Mouse (Mus musculus) cerebellum, postnatal 25 days (tissue): ENCODE results near the gene Fam136a.

ENCODE experiments used
- DNase-seq, 2 experiments: peaks; one replicate each; pipeline ENCODE4 v3.0.0; 2021; ENCODE audit warnings: mixed read lengths in 2 of 2

Gene Fam136a

DNA sequence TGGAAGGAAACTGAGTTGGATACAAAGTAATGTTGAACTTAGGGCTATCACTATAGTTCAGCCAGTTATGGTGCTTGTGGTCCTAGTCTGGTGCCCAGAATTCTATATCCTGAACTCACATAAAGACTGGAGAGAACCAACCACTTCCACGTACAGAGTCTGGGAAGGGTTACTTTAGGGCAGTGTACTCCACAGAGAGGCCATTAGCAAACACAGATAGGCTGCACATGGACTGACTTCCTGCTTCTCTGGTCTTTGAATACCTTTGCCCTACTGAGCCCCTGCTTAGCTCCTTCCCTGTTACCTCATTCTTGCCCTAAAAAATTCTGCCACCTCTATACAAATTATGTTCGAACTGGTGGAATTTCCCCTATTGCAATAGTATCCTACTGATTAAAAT is 34.5 kb downstream of the Fam136a start:
- no peak for DNase-seq

- peak; percentile 50 to 72 for DNase-seq
Measured at GRCm38 (mm10) chr6:86400972-86401371, 35.5 kb downstream of the Fam136a start.

GRCm38 (mm10) chr6:86402681-86403607 is 37.5 kb downstream of the Fam136a start:
- no peak for DNase-seq

DNA sequence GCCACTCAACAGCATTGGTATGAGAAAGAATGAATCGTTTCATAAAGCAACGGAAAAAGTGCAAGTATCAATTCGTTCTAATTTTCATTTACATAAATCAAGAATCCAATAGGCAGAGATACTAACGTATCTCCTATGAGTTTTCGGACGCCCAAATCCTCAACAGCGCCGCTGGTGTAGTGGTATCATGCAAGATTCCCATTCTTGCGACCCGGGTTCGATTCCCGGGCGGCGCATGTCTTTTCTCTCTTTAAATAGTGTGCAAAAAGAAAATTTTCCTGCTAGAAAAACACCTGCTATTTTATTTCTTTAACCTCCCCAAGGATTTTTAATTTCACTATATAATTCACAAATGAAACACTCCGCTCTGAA is 38.3 kb downstream of the Fam136a start:
- peak; percentile 93 for DNase-seq

DNA sequence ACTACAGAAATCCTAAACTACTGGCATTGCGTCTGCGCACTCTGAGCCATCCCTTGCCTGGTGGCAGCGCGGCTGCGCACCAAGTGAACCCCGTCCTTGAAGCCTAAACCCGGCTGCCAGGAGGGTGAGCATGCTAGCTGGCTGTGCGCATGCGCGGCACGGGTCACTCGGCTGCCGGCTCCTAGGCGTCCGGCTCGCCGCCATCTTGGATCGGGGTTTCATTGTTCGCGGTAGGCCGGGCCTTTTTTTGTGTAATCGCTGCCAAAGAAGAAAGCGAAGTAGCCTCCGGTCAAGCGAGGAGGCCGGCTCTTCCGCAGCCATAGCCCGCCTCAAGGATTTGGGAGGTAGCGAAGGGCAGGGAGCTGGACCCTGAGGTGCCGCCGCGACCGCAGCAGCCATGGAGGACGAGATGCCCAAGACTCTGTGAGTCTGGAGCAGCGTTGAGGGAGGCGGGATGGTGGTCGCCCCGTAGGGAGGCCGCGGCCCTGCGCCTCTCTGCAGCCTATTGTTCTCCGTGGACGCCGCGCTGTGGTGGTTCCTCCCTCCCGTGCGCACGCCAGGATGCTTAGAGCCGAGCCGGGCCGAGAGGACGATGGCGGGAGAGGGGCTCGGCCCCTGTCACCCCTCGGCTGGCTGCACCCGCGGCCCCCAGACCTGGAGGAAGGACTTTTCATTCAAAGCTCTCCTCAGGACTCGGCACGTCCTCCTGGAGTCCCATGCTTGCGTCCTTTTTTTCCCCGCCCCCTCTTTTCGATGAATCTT is 38.8 kb downstream of the Fam136a start, which contains the start of gene Tia1:
Gene Tia1 (plus strand): TSS at position 120 of the 762 bp plus-strand sequence.
- DNase-seq, result peak; percentile 98 to 99

DNA sequence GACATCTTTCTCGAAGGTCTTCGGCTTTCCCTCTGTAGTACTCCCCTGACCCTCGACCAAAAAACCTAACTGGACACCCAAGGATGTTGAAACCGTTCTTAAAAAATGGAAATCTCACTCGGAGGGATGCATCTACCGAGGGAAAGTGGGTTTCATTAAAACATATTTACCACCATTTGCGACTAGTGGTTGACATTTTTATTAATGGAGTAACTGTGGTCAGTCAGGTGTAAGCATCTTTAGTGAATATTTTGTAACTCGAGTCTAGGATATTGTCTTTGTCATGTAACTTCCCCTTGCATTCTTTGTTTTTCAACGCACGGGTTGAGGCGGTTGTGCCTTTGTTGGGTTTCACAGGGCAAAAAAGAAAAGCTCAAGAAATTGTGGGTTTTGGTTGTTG is 39.5 kb downstream of the Fam136a start:
- DNase-seq, result no peak

GRCm38 (mm10) chr6:86406306-86406705 is 40.9 kb downstream of the Fam136a start:
- DNase-seq, result no peak

DNA sequence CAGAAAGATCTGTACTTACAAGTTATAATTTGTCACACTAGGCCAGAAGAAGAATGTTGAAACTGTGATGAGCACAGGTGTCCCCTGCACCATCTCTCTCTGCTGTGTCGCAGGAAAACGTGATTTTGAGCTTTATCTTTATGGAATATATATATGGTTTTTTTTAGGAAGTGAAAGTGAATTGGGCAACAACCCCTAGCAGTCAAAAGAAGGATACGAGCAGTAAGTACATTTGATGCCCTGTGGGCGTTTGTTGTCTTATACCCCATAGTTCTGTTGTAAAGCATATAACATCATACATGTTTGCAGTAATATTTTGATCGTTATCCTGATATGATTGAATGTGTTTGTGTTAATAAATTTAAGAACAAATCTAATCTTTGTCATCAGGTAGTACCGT is 53.3 kb downstream of the Fam136a start:
- DNase-seq, result no peak

- no peak for DNase-seq
Measured at GRCm38 (mm10) chr6:86419239-86419638, 53.8 kb downstream of the Fam136a start.
